Mouse (Mus musculus): ENCODE data around the gene Psma2. TPM values are rescaled to one million over a fixed set of nuclear protein-coding genes. Genes with fewer than 3 reads are reported as not detected.

Gene Psma2
- polyA plus RNA-seq, 2 experiments, result 92.1 to 197 TPM

DNA sequence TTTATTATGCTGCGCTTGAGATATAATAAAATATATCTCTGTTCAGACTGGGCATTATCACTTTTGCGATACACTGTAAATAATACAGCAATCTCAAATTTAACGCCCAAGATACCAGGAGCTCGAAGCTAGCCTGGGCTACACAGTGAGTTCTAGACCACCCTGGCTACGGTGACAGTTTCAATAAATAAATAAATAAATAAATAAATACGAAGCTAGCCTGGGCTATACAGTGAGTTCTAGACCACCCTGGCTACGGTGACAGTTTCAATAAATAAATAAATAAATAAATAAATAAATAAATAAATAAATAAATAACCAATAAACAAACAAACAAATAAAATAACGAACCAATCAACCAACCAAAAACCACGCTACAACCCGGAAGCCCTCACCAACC is 577 bp upstream of the Psma2 start:
- peak; percentile 20; the same call in 1 of the 2 replicates for ATAC-seq (ENCODE audit: low FRiP score, low read depth)
- DNase-seq (ENCODE audit: low spot score), result no peak
- Histone ChIP-seq H3K27me3 (ENCODE audit: control insufficient read depth, insufficient read depth, low read length) (no peaks in the 10 kb centered on the region), H3K4me2 (replicated peaks; ENCODE audit: low read depth, low read length, severe bottlenecking) (peak overlapping the region; percentile 65), H3K4me3 (replicated peaks; ENCODE audit: low read length) (peak overlapping the region; percentile 76), H3K36me3 (ENCODE audit: control insufficient read depth, insufficient read depth, low read length) (peaks cover 28% of the 10 kb centered on the region), H3K4me1 (ENCODE audit: control insufficient read depth, insufficient read depth, low read length) (peaks cover 3% of the 10 kb centered on the region; the same call in 1 of the 2 replicates), H3K9me3 (ENCODE audit: control insufficient read depth, low read length) (no peaks in the 10 kb centered on the region), H3K9ac (ENCODE audit: low read depth, low read length, severe bottlenecking) (peak overlapping the region; percentile 68), H3K27ac (replicated peaks; ENCODE audit: low read depth, low read length) (no peak overlapping the region)
- WGBS, result 5% methylated on average over 10 of the region's 10 CpGs
- TF ChIP-seq POLR2A (IDR thresholded peaks at IDR 0.05; ENCODE audit: borderline replicate concordance, extremely low read depth, insufficient read depth, insufficient read length), result no peak

DNA sequence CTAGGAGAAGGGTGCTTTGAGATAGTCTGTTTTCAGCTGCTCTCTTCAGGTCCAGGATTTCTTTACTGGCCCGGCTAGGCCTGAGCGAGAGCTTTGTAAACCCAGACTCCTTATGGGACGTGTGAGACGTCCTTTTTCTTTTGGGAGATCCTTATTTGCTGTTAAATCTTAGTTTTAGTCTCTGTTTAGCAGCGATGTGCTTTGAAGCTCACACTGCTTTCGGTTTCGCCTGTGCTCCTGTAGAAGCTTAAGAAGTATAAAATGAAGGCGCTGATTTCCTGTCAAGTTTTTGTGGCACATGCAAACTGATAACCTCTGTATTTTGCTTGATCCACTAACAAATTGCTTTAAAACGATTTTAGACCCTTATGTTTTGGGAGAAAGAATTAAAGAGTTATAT is 513 bp downstream of the Psma2 start:
- H3K36me3 ChIP-seq (ENCODE audit: control insufficient read depth, insufficient read depth, low read length), result peaks cover 33% of the 10 kb centered on the region
- 1% methylated on average over 9 of the region's 9 CpGs for WGBS
- no peak for ATAC-seq (ENCODE audit: low FRiP score, low read depth)

DNA sequence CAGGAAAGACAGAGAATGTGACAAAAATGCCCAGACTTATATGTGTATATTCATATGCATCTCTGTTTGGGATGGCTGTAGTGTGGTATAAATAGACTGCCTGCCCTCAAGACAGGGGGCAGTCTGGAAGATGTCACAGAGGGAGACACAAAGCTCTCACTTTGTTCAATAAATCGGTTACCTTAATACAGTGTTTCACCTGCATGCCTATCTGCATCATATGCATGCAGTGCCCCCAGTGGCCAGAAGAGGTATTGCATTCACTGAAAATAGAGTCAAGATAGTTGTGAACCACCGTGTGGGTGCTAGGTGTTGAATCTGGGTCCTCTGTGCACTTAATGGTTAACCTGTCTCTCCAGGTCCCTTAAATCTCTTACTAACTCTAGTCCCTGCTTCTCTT is 5.7 kb downstream of the Psma2 start:
- no peak for ATAC-seq (ENCODE audit: low FRiP score, low read depth)
- TF ChIP-seq POLR2A (IDR thresholded peaks at IDR 0.05; ENCODE audit: borderline replicate concordance, extremely low read depth, insufficient read depth, insufficient read length), result no peak
- no peak overlapping the region for H3K27ac ChIP-seq (replicated peaks; ENCODE audit: low read depth, low read length)
- no peak for DNase-seq (ENCODE audit: low spot score)
- no peak overlapping the region for H3K9ac ChIP-seq (ENCODE audit: low read depth, low read length, severe bottlenecking)
- WGBS, result 48% methylated on average over 2 of the region's 2 CpGs
- H3K4me2 ChIP-seq (replicated peaks; ENCODE audit: low read depth, low read length, severe bottlenecking), result no peak overlapping the region
- no peaks in the 10 kb centered on the region for H3K27me3 ChIP-seq (ENCODE audit: control insufficient read depth, insufficient read depth, low read length)
- H3K4me1 ChIP-seq (ENCODE audit: control insufficient read depth, insufficient read depth, low read length), result no peaks in the 10 kb centered on the region
- no peaks in the 10 kb centered on the region for H3K9me3 ChIP-seq (ENCODE audit: control insufficient read depth, low read length)
- H3K4me3 ChIP-seq (replicated peaks; ENCODE audit: low read length), result no peak overlapping the region
- peaks cover 66% of the 10 kb centered on the region for H3K36me3 ChIP-seq (ENCODE audit: control insufficient read depth, insufficient read depth, low read length)

More for the DNA sequence above, 513 bp downstream of the Psma2 start:
- Histone ChIP-seq H3K27ac (replicated peaks; ENCODE audit: low read depth, low read length) (no peak overlapping the region), H3K27me3 (ENCODE audit: control insufficient read depth, insufficient read depth, low read length) (no peaks in the 10 kb centered on the region), H3K4me2 (replicated peaks; ENCODE audit: low read depth, low read length, severe bottlenecking) (peak overlapping the region; percentile 67), H3K9me3 (ENCODE audit: control insufficient read depth, low read length) (no peaks in the 10 kb centered on the region), H3K9ac (ENCODE audit: low read depth, low read length, severe bottlenecking) (peak overlapping the region; percentile 78), H3K4me1 (ENCODE audit: control insufficient read depth, insufficient read depth, low read length) (peaks cover 3% of the 10 kb centered on the region; the same call in 1 of the 2 replicates), H3K4me3 (replicated peaks; ENCODE audit: low read length) (peak overlapping the region; percentile 76)
- TF ChIP-seq POLR2A (IDR thresholded peaks at IDR 0.05; ENCODE audit: borderline replicate concordance, extremely low read depth, insufficient read depth, insufficient read length), result no peak
- DNase-seq (ENCODE audit: low spot score), result no peak

DNA sequence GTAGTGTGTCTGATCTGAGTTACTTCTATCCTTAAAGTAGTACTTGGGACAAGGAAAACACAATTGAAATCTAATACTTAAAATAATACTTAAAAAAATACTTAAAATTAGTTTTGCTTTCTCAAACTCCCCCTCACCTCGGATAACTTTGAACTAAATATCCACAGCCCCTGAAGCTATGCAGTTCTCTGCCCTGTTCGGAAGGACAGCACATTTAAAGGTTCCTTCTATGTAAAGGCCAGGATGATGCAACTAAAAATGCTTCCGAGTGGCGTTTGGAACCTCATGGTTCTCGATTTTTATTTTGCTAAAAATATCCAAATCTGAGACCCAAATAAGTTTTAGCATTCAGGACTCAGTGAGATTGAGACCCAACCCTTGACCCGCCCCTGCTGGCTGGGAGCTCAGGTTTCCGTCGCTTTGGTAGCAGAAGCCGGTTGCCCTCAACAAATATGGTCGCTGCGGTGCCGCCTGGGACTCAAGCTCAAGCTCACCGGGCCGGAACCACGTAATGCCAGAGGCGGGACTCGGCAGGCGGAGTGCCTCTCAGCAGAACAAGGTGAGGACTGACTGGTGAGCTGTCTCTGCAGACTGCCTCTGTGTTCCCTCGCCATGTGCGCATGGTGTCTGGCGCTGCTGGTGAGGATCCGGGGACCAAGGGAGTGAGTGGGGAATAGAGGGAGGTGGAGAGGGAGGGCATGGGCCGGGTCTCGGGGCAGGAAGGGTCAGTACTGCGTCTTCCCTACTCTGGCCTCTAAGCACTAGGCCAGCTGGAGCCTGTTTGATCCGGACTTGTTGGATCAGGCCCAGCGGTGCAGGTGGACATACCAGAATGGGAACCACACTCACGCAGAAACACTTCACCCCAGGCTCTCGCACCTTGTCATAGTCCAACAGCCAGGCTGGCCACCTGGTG is 16.9 kb downstream of the Psma2 start, which contains the start of gene AW209491:
AW209491 (plus strand) TSS at position 429 of the 916 bp plus-strand sequence.
- Histone ChIP-seq H3K4me1 (ENCODE audit: control insufficient read depth, insufficient read depth, low read length) (peaks cover 4% of the 10 kb centered on the region; the same call in 1 of the 2 replicates), H3K9me3 (ENCODE audit: control insufficient read depth, low read length) (no peaks in the 10 kb centered on the region), H3K36me3 (ENCODE audit: control insufficient read depth, insufficient read depth, low read length) (peaks cover 24% of the 10 kb centered on the region), H3K9ac (ENCODE audit: low read depth, low read length, severe bottlenecking) (peak within 1 kb of the TSS; percentile 69), H3K4me3 (replicated peaks; ENCODE audit: low read length) (peak within 1 kb of the TSS; percentile 60), H3K27ac (replicated peaks; ENCODE audit: low read depth, low read length) (peak within 1 kb of the TSS; percentile 70), H3K27me3 (ENCODE audit: control insufficient read depth, insufficient read depth, low read length) (no peaks in the 10 kb centered on the region), H3K4me2 (replicated peaks; ENCODE audit: low read depth, low read length, severe bottlenecking) (peak within 1 kb of the TSS; percentile 62)
- peak; percentile 84; the same call in 1 of the 2 replicates for TF ChIP-seq POLR2A (IDR thresholded peaks at IDR 0.05; ENCODE audit: borderline replicate concordance, extremely low read depth, insufficient read depth, insufficient read length)
- DNase-seq (ENCODE audit: low spot score), result peak; percentile 92
- WGBS, result 1% methylated on average over 28 of the region's 29 CpGs
- ATAC-seq (ENCODE audit: low FRiP score, low read depth), result peak; percentile 91

DNA sequence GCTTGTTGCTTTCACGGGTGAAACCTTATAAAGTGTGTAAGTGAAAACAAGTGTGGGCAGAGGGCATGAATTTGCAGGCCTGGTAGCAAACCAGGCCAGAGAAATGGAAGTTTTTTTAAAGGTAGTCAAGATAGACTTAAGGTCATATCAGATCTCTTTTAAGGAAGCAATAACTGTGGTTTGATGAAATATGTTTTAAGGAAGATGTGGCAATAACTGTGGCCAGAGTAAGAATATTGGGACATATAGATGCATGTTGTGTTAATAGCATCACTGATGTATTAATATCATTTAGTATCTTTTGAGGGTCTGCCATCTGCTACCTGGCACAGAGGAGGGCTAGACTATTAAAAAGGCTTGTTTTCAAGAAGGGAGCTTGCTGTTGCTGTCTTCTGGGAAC is 27.0 kb downstream of the Psma2 start:
- Histone ChIP-seq H3K4me2 (replicated peaks; ENCODE audit: low read depth, low read length, severe bottlenecking) (no peak overlapping the region), H3K36me3 (ENCODE audit: control insufficient read depth, insufficient read depth, low read length) (peaks cover 29% of the 10 kb centered on the region), H3K9me3 (ENCODE audit: control insufficient read depth, low read length) (no peaks in the 10 kb centered on the region), H3K4me3 (replicated peaks; ENCODE audit: low read length) (no peak overlapping the region), H3K9ac (ENCODE audit: low read depth, low read length, severe bottlenecking) (no peak overlapping the region), H3K4me1 (ENCODE audit: control insufficient read depth, insufficient read depth, low read length) (no peaks in the 10 kb centered on the region), H3K27ac (replicated peaks; ENCODE audit: low read depth, low read length) (no peak overlapping the region), H3K27me3 (ENCODE audit: control insufficient read depth, insufficient read depth, low read length) (no peaks in the 10 kb centered on the region)
- TF ChIP-seq POLR2A (IDR thresholded peaks at IDR 0.05; ENCODE audit: borderline replicate concordance, extremely low read depth, insufficient read depth, insufficient read length), result no peak
- no peak for ATAC-seq (ENCODE audit: low FRiP score, low read depth)
- DNase-seq (ENCODE audit: low spot score), result no peak
- 39% methylated on average over 1 of the region's 1 CpGs for WGBS
